Mouse (Mus musculus): ENCODE data around the gene Sfmbt2.

DNA sequence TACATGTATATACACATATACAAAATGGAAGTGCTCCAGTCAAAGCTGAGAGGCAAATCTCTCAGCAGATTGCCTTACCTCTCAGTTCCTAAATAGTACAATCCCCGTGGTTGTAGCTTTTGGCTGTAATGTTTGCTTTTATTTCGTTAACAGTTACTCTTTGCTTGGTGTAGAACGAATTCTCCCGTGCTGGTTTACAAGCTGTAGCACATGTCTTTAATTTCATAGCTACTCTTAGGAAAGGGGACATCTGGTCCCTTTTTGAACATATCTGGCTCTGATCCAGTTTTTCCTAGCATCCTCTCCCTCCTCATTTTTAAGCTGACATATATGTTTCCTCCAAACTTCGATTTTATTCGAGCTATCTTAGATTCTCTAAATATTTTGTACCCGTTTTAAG lies 172.1 kb downstream of the Sfmbt2 start:
- TF ChIP-seq CTCF (IDR thresholded peaks at IDR 0.05) (no peak), EP300 (IDR thresholded peaks at IDR 0.05) (no peak)
